In the genomic region with DNA sequence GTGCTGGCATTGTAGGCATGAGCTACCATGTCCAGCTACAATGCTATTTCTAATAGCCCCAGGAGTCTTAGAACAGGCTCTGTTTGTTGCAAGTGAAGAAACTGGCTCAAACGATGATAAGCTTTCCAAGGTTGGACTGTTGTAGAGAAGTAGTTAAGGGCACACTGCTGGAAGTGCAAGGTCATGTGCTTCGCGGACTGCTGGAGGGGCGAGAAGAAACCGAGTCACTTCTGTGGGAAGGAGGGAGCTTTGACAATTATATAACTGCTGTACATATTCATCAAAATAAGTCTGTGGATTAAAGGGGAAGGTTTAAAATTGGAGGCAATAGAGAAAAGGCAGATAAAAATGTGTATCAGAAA, we compare ENCODE assay signal across 8 mouse cellular contexts. TPM values are rescaled to one million over a fixed set of nuclear protein-coding genes. Genes with fewer than 3 reads are reported as not detected.
DNase-seq lines count a peak whose midpoint lies in the region; ATAC-seq and TF ChIP-seq lines count a peak whose summit lies in the region.

No protein-coding gene starts in this region.

- ATAC-seq in megakaryocyte, adult 5-6 weeks (ENCODE audit: poor library complexity, severe bottlenecking): no peak
- ATAC-seq in forebrain, embryonic 15.5 days (replicated peaks): no peak

- H3K4me3 ChIP-seq in gastrocnemius, adult 2 months: peak overlapping the region; percentile 35
- H3K4me3 ChIP-seq in megakaryocyte, embryonic 14.5 days (replicated peaks): peak overlapping the region; percentile 89
- no peak overlapping the region for H3K4me3 ChIP-seq in forebrain, embryonic 15.5 days
- H3K4me3 ChIP-seq in myocyte: no peak overlapping the region

- peaks cover 86% of the 10 kb centered on the region for H3K79me2 ChIP-seq in myocyte (ENCODE audit: control insufficient read depth, insufficient read depth)

- H3K9me3 ChIP-seq in megakaryocyte, embryonic 14.5 days: no peaks in the 10 kb centered on the region
- H3K9me3 ChIP-seq in forebrain, embryonic 15.5 days: no peaks in the 10 kb centered on the region

- TF ChIP-seq CTCF in gastrocnemius, adult 2 months (IDR thresholded peaks at IDR 0.05): no peak

- no peak overlapping the region for H3ac ChIP-seq in myocyte (ENCODE audit: control insufficient read depth, insufficient read length)

- TF ChIP-seq POLR2A in myocyte (IDR thresholded peaks at IDR 0.05; ENCODE audit: insufficient read length, low read depth): no peak

- peaks cover 75% of the 10 kb centered on the region for H3K4me1 ChIP-seq in megakaryocyte, embryonic 14.5 days
- H3K4me1 ChIP-seq in forebrain, embryonic 15.5 days: peaks cover 14% of the 10 kb centered on the region

- H3K27ac ChIP-seq in gastrocnemius, adult 2 months: peak overlapping the region; percentile 59
- H3K27ac ChIP-seq in forebrain, embryonic 15.5 days (replicated peaks): peak overlapping the region; percentile 53

- intact Hi-C loops in gastrocnemius, adult 2 months (cut with DNase I): no loop called here

- H3K4me2 ChIP-seq in forebrain, embryonic 15.5 days (replicated peaks): no peak overlapping the region
- H3K4me2 ChIP-seq in myocyte (ENCODE audit: low read depth): peak overlapping the region; percentile 75

- 79% methylated on average over 5 of the region's 5 CpGs for WGBS in forebrain, embryonic 15.5 days

- H3K9ac ChIP-seq in forebrain, embryonic 15.5 days (replicated peaks): no peak overlapping the region

- peaks cover 25% of the 10 kb centered on the region for H3K36me3 ChIP-seq in megakaryocyte, embryonic 14.5 days (replicated peaks; ENCODE audit: low read length)
- H3K36me3 ChIP-seq in forebrain, embryonic 15.5 days: no peaks in the 10 kb centered on the region
- H3K36me3 ChIP-seq in myocyte (ENCODE audit: control insufficient read depth, insufficient read depth): no peaks in the 10 kb centered on the region

- H3K27me3 ChIP-seq in megakaryocyte, embryonic 14.5 days (replicated peaks): no peaks in the 10 kb centered on the region
- no peaks in the 10 kb centered on the region for H3K27me3 ChIP-seq in forebrain, embryonic 15.5 days
- H3K27me3 ChIP-seq in myocyte (ENCODE audit: control insufficient read depth, insufficient read depth, insufficient read length): no peaks in the 10 kb centered on the region

- no peak for DNase-seq in gastrocnemius, adult 2 months
- no peak for DNase-seq in gastrocnemius, postnatal 25 days
- DNase-seq in embryo, embryonic 10 days (ENCODE audit: low spot score): no peak
- DNase-seq in cerebellum, adult 18-20 months: no peak

TF ChIP-seq in myocyte, 11 proteins besides CTCF, POLR2A, EP300 and RAD21:
- TF ChIP-seq REST (IDR thresholded peaks at IDR 0.05; ENCODE audit: insufficient read depth, insufficient read length): no peak
- TF ChIP-seq POLR2AphosphoS2 (IDR thresholded peaks at IDR 0.05; ENCODE audit: insufficient read length, low read depth): no peak
- TF ChIP-seq TCF12 (IDR thresholded peaks at IDR 0.05; ENCODE audit: insufficient read depth, poor library complexity, severe bottlenecking): no peak
- TF ChIP-seq CEBPB (IDR thresholded peaks at IDR 0.05; ENCODE audit: insufficient read depth, poor library complexity, severe bottlenecking): no peak
- TF ChIP-seq SRF (IDR thresholded peaks at IDR 0.05; ENCODE audit: control insufficient read depth, insufficient read length, low read depth): no peak
TF ChIP-seq in myocyte: peak in this region for 0.

RNA-seq across cellular contexts. Expression of gene Add1, which starts 8.8 kb away (rescaled TPM):
- 10 to 100 TPM; 72.3 to 74.9 TPM for total RNA-seq in gastrocnemius, adult 2 months (2021)
- 10 to 100 TPM; 61.8 to 68.6 TPM for total RNA-seq in gastrocnemius, postnatal 25 days (2021)
- polyA plus RNA-seq in megakaryocyte, embryonic 14.5 days (2012; ENCODE audit: insufficient read depth, low replicate concordance): 255 and 447 TPM in 2 replicates
- total RNA-seq in megakaryocyte, adult 5-6 weeks (2015): 117 and 126 TPM in 2 replicates
- total RNA-seq in megakaryocyte, adult 5-6 weeks (2017): 137 and 192 TPM in 2 replicates
- polyA plus RNA-seq in forebrain, embryonic 15.5 days (2015; fragmentation: Nextera tagmentation; extraction: Ambion mirVana): 205 and 222 TPM in 2 replicates
- polyA plus RNA-seq in myocyte (2012; fragmentation: generic; extraction: Trizol): 160 TPM

RNA-seq across cellular contexts. Expression of gene Mfsd10, which starts 54.7 kb away (rescaled TPM):
- total RNA-seq in gastrocnemius, adult 2 months (2021): 1 to 10 TPM; 4.2 to 6.4 TPM
- 1 to 10 TPM; 4.6 to 7.0 TPM for total RNA-seq in gastrocnemius, postnatal 25 days (2021)
- polyA plus RNA-seq in megakaryocyte, embryonic 14.5 days (2012; ENCODE audit: insufficient read depth, low replicate concordance): 199 and 972 TPM in 2 replicates
- 66.9 and 125 TPM in 2 replicates for total RNA-seq in megakaryocyte, adult 5-6 weeks (2015)
- total RNA-seq in megakaryocyte, adult 5-6 weeks (2017): 70.1 and 85.8 TPM in 2 replicates
- polyA plus RNA-seq in forebrain, embryonic 15.5 days (2015; fragmentation: Nextera tagmentation; extraction: Ambion mirVana): 96.0 and 98.0 TPM in 2 replicates
- polyA plus RNA-seq in myocyte (2012; fragmentation: generic; extraction: Trizol): 41.0 TPM

RNA-seq across cellular contexts. Expression of gene Sh3bp2, which starts 56.7 kb away (rescaled TPM):
- total RNA-seq in gastrocnemius, adult 2 months (2021): 1 to 10 TPM in 1 of 2 experiments, under 1 TPM in 1; 0.98 to 7.7 TPM
- total RNA-seq in gastrocnemius, postnatal 25 days (2021): 1 to 10 TPM; 1.1 to 1.2 TPM
- polyA plus RNA-seq in megakaryocyte, embryonic 14.5 days (2012; ENCODE audit: insufficient read depth, low replicate concordance): 8.6 and 17.1 TPM in 2 replicates
- total RNA-seq in megakaryocyte, adult 5-6 weeks (2015): 34.7 and 38.5 TPM in 2 replicates
- total RNA-seq in megakaryocyte, adult 5-6 weeks (2017): 48.1 and 60.7 TPM in 2 replicates
- 21.2 and 24.4 TPM in 2 replicates for polyA plus RNA-seq in forebrain, embryonic 15.5 days (2015; fragmentation: Nextera tagmentation; extraction: Ambion mirVana)
- polyA plus RNA-seq in myocyte (2012; fragmentation: generic; extraction: Trizol): 14.3 TPM

Comparison
In these comparisons a context has a peak if more than half of its experiments do, and no peak if none do; other contexts are left out.
1. H3K4me3 ChIP-seq: peak in gastrocnemius, adult 2 months (single experiment) and megakaryocyte, embryonic 14.5 days (single experiment); none in forebrain, embryonic 15.5 days (single experiment) and myocyte (single experiment).
2. RNA of gene Mfsd10, which starts 54.7 kb away (total RNA-seq): 66.9 to 125 TPM in megakaryocyte, adult 5-6 weeks; 4.6 to 7.0 TPM in gastrocnemius, postnatal 25 days and 4.2 to 6.4 TPM in gastrocnemius, adult 2 months; every median in the first group is over 4 times any median in the second.
3. RNA of gene Sh3bp2, which starts 56.7 kb away (total RNA-seq): 34.7 to 60.7 TPM in megakaryocyte, adult 5-6 weeks; 0.98 to 7.7 TPM in gastrocnemius, adult 2 months and 1.1 to 1.2 TPM in gastrocnemius, postnatal 25 days; every median in the first group is over 4 times any median in the second.